Mouse (Mus musculus): Measurements from ENCODE around the gene Peg10.

The Peg10 gene

DNA sequence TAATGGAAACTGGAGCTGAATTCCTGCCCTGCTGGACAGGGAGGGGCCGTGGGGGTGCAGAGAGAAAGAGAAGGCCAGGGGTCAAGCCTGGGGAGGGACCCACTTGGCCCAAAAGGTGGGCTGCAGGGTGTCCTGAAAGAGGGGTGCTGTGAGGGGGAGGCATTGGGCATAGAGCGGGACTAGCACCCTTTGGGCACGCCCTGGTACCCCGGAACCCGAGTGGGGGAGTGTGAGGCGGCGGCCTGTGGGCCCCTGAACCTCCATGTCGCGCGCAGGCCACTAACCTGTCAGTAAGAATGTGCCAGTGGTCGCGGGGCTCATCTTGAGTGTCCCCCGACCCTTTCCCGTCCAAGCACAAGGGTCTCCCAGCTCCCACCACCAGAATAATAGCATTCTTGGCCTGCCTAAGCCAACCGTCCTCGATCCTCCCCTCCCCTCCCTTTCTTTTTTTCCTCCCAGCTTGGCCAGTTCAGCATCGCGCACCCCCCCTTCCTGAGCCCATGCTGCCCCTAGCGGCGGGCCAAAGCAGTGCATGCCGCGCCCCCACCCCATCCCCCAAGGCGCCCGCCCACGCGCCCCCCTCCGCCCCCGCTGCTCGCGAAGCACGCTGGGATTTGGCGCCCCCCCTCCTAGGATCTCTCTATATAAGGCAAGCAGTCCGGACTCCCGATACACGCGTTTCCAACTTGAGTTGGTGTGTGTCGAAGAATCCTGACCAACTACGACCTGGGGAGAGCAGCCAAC lies at the start of gene Peg10, which contains the start of gene Sgce:
Gene Peg10 (plus strand): TSS at position 611 of the 744 bp plus-strand sequence.
Gene Sgce (minus strand): TSS at position 512 of the 744 bp plus-strand sequence.
- peak; percentile 80 for DNase-seq

- DNase-seq: no peak
Observed at GRCm38 (mm10) chr6:4701641-4702040, 45.5 kb upstream of the Peg10 start.

DNA sequence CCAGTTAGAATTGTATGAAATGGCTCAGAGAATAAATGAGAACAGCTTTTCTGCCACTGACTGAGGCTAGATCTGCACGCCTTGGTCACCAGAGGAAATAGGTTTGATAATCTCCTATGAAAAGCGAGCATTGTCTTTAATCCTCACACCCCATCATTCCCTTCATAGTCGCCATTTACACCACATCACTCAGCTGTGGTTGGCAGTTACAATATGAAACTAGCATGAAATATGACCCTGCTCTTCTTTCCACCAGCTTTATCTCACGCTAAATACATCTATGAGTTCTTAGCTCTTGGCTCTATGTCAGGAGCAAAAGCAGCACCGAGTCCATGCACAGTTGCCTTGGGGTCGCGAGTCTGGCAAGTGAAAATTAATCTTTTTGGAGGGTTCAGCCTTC lies 43.2 kb upstream of the Peg10 start:
- DNase-seq: no peak

DNA sequence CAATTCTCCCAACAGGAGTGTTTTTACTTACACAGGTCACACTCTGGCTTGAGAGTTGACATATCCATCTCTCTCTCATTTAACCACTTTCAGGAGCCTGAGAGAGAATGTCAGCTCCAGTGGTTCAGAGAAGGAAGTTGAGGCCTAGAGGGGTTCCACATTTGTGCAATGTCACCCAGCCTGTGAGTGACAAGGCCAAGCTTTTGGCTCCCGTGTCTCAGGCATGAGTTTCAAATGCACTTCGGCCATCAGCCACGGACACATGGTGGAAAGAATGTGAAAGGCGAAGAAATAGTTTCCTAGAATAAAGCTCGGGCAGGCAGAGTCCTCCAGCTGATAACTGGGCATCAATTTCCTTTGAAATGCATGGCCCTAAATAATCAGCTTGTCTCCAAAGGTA lies 40.7 kb upstream of the Peg10 start:
- DNase-seq: no peak

DNA sequence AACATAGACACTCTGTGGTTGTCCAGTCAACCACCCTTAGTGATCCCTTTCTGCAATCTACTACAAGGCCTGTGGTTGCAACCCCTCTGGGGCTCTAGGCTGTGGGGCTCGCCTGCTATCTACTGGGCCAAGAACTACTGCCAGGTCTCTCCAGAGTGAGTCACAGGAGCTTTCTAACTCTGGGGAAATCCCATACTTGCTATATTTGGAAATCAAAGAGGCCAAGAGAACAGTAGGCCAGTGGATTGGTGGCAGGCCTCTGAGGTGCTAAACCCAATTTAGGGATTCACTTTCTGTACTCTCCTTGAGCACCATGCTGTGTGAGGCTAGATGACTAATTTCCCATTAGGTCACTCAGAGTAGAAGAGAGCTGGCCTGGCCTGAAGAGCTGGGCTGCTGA lies 38.1 kb upstream of the Peg10 start:
- DNase-seq: no peak

DNA sequence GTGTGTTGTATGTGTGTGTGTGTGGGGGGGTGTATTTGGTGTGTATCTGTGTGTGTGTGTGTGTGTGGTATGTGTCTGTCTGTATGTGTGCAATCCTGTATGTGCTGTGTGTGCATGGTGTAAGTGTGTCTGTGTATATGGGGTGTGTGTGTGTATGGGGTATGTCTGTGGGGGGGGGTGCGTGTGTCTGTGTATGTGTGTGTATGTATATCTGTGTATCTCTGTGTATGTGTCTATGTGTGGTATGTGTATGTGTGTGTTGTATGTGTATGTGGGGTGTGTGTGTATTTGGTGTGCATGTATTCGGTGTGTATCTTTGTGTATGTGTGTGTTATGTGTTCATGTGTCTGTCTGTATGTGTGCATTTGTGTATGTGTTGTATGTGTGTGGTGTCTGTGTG lies 30.9 kb upstream of the Peg10 start:
- DNase-seq: no peak

DNA sequence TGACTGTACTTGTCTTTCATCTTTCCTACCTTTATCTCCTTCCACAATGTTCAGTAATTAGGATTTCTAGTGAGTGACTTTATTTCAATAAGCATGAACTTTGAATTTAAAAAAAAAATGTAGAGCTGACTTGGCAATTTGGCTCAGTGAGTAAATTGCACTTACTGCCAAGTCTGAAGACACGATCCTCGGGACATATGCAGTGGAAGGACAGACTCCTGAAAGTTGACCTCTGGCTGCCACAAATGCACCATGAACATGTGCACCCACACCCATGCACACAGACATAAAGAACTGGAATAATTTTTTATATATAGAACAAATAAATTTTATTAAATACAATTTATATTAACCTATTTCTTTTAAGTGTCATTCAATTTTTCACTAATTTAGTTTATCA lies 29.8 kb upstream of the Peg10 start:
- DNase-seq: no peak

DNA sequence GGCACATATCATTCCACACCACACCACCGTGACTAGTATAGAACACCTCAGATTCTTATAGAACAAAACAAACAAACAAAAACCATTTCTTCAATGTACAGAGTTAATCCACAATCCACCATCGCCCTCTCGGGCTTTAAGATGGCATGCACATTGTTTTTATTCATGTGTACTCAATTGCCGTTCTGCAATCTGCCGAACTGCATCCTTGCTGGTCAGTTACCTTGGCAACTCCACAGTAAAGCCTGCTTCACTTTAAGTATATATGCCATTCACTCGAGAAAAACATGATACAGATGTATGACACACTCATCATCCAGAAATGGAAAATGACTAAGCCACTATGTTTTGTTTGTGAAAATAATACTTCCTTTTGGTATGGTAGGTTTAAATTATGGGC lies 25.0 kb upstream of the Peg10 start:
- no peak for DNase-seq

DNA sequence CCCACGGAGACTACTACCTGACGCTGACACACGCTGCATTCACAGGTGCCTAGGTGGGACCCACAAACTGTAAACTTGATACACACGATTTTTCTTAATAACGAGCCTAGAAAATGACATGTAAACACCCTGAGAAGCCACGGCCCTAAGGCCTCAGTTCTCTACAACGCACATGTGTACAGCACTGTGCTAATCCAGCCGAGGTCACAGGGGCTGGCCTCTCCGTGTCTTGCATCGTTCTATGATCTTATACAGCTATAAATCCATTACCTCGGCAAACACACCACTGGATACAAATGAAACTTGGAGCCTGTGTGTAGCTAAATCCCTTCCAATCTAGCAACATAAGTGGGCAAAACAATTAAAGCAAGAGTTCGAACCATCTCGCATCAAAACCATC lies 24.4 kb upstream of the Peg10 start:
- DNase-seq: no peak

GRCm38 (mm10) chr6:4723998-4724757 lies 22.9 kb upstream of the Peg10 start:
- DNase-seq: no peak

DNA sequence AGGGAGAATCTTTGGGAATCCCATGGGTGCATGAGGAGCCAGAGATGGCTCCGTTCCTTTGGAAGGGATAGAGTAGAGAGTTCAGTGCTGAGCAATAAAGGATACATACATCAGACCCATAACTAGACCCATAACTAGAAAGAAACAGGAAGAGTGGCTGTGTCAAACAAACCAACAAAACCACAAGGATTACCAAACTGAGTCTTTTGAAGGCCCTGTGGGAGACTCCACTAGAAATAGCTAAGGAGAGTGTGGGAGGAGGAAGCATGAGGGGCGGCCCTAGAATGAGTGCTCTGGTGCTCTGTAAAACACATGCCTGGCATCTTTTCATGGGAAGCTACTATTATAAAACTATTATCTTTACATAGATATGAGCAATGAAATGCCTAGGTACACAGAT lies 18.8 kb upstream of the Peg10 start:
- DNase-seq: no peak

- DNase-seq: no peak
Observed at GRCm38 (mm10) chr6:4731675-4732074, 15.4 kb upstream of the Peg10 start.

GRCm38 (mm10) chr6:4733208-4733607 lies 13.9 kb upstream of the Peg10 start:
- DNase-seq: no peak

DNA sequence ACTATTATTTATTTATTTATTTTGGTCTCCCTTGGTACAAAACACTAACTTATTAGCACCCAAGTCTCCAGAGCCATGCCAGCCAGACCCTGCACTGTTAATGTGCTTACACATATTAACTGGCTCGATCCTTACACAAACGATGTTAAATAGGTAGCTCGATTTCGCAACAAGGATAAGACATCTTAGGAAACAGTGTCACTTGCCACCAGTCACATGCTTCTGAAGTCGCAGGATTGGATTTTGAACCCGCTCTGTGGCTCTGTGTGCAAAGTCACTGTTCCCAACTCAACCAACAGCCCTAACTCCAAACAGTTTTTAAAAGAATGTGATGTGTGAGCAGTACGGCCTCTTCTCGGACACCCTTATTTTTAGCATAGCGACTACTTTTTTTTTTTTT lies 10.7 kb upstream of the Peg10 start:
- no peak for DNase-seq

- no peak for DNase-seq
Observed at GRCm38 (mm10) chr6:4738034-4738629, 9.0 kb upstream of the Peg10 start.

GRCm38 (mm10) chr6:4738717-4739116 lies 8.4 kb upstream of the Peg10 start:
- DNase-seq: no peak

- no peak for DNase-seq
Observed at GRCm38 (mm10) chr6:4739522-4740355, 7.4 kb upstream of the Peg10 start.

- DNase-seq: no peak
Observed at GRCm38 (mm10) chr6:4740511-4740910, 6.6 kb upstream of the Peg10 start.

DNA sequence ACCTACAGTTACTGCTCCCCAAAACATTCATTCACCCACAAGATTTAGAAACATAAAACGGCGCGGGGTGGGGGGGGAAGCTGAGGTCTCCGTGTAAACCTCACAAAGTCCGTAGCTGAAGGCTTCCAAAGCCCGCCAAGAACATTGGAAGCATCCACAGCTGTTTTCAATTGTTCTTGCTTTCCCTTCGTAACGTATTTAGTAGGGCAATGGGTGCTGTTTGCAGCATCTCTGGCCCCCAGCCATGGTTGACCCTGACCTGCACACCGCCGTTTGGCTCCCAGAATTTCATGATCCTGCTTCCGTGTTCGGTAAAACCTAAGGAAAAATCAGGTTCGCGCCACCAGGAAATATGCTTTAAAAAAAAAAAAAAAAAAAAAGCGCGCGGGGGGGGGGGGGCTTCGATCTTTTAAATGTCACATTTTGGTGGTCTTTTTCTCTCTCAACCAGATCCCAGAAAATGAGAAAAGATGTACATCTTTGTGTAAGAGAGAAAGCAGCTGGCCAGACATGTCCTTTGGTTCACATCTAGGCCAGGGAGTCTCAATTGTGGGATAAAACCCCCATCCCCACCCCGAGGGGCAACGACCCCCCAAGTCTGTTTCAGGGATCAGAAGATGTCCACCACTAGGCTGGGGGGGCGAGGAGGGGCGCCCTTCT lies 940 bp upstream of the Peg10 start:
- no peak for DNase-seq

- DNase-seq: peak; percentile 28
Observed at GRCm38 (mm10) chr6:4747677-4748505, 785 bp downstream of the Peg10 start.

DNA sequence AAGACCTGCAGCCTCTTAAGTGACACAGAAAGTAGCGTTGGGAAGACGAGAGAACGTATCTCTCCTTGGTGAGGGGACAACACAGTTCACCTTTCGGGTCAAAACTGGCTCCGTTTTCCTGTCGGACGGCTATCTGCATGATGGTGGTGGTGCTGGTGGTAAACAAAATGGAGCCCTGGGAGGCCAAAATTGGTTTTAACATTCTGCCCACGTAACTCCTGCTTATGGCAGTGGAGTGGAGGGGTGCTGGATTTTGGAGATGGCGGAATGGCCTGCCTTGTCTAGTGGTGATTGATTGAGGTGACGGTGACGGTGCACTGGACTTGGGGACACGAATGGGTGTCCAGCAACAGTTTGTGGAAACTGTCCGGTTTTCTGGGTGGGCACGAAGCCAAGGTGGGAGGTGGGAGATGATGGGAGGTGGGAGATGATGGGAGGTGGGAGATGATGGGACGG lies 1.4 kb downstream of the Peg10 start:
- DNase-seq: no peak

Data from thymus, postnatal 4 days (tissue).